Mouse (Mus musculus): ENCODE results near the gene Lhx2.
A peak's percentile ranks its signal among the peaks of the same experiment; 100 is the strongest.

Gene Lhx2

DNA sequence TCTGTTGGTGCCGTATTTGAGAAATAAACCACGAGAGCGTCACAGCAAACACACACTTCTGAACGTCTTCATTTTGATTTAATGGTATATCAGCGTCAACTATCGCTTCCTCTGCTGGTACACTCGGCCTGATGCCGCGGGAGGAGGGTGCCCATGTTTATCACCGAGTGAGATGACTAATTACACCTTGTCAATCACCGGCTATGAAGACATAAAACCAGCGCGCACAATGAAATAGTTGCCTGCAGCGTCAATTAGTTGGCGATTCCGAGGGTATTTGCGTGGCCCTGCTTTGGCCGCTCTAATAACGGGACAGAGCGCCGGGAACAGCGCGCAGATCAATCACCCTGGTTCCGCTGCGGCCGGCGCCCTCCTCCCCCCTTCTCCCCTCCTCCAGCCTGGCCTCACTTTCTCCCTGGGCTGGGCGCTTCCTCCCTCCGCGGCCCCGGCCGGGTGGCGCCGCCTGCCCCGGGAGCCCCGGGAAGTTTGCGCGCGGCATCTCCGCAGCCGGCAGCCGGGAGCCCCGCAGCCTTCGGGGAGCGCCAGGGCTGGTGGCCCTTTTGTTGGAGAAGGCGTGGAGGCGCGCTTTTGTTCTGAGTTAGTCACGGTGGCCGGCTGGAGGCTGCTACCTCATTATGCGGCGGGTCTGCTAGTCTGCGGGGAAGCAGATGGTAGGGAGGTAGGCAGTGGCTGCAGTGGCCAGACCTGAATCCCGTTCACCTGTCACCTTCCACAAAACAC lies 8.9 kb downstream of the Lhx2 start:
- no peak for DNase-seq

DNA sequence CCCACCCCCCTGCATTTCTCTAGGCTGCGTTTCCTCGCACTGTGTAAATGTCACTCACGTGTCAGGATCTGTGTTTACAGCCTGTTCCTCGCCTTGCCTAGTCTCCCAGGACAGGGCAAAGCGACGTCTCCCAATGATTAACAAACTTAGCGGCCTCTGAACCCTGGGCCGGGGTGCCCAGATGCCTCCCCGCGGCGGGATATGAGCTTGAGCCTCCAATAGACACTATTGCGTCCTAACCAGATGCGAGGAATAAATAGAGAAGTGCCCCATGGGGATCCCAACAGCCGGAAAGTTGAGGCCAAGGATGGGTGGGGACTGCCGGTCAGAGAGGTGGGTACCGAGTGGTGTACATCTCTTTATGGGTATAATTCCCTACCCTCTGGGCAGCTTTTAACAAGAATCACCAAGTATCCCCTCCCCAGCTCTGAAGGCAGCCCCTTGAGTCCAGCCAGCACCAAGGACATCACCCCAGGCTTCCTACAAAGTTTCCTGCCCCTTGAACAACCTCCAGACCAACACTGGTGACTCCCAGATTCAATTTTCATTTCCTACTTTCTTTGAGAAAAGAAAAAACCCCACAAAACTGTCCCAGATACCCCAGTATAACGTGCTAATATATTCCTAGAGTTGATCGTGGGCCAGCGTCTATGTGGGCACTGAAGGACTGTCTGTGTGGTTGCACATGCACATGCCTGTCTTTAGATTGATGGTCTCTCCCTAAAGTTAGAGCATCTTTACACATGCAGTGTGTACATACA lies 9.8 kb downstream of the Lhx2 start:
- no peak for DNase-seq

DNA sequence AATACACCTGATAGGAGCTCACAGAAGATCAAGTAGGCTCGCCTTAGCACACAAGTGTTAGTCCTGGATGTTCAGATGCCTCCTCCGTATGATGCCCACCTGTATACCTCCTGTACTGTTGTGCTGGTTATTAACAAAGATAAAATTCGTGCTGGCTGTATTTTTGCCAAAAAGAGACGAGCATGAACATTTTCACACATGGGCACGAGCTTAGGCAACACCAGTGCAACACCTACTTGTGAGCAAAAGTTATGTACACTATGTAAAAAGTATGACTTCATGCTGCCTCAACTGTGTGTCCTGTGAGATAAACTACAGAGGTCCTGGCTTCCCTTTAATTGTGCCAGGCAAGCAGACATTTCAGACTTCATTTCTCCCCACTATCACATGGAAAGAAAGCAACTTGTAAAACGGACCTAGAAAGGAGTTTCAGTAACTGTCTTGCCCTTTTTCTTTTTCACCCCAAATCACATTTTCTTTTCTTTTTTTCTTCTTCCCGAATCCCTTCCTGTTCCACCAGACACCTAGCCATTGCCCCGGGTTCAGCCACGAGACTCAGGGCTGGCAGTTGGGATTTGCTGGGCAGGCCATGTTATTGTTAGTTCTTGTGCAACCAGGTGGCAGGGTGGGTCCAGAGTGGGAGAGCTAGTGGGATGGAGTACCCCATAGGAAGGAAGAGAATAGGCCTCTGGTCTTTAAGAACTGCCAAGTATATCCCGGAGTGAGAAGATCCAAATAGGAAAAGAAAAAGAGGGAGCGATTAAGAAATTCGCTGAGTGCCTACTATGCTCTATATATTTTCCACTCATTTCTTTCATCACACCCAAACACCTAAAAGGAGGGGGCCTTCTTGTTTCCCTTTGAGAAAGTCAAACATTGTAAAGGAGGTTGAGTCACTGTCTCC lies 10.6 kb downstream of the Lhx2 start:
- no peak for DNase-seq

DNA sequence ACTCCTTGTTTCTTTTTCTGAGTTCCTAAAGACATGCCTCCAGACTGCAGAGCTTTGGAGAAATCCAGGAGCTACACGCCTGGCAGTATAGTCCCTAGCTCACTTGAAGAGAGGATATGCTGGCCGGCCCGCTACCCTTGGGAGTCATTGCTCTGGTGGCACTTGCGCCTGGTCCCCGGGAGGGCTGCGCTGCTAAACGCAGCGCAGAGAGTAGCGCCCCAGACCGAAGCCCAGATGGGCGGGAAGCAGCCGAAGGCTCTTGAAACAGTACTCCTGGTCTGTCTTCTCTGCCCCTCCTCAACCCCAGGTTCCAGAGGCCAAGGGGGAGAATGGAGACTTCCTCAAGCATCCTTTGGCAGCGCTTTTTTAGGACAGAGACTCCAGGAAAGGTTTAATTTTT lies 11.3 kb downstream of the Lhx2 start:
- peak; percentile 13 for DNase-seq

DNA sequence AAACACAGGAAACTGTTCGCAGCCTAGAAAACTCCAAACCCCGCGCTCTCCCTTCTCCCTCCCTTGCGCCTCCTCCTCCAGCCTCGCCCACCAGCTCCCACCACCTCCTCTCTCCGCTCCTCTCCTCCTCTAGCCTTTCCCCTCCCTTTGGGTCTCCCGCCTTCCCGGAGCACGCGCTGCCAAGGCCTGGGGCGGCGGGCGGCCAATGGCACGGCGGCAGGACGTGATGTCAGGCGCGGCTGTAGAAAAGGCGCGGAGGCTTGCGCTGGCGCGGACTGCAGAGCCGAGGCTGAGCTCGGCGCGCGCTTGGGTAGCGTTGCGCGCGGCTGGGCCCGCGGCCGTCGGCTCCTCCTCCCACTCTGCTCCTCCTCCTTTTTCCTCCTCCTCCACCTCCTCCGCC lies 11.7 kb downstream of the Lhx2 start:
- peak; percentile 79 for DNase-seq

DNA sequence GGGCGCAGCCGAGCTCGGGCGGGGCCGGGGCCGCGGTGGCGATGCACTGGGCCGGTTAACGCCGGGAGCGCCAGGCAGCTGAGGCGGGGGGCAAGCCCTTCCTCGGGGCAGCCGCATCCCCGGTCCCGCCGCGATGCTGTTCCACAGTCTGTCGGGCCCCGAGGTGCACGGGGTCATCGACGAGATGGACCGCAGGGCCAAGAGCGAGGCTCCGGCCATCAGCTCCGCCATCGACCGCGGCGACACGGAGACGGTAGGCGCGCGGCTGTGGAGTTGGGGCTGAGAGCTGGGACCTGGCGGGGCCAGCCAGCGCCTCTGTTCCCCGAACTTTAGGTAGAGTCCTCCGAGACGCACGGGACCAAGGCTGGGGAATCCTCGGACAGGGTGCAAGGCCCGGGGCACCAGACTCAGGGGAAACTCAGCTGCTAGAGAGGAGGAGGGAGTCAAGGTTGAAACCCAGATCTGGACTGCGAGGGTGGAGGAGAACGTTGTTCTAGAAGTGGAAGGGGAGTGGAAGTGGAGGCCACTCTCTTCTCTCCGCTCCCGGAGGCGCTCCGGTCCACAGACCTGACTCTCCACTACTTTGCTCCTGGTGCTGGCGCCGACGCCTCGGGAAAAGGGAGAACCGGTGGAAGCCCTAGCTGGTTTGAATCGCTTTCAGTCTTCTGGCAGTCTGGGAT lies 12.7 kb downstream of the Lhx2 start:
- DNase-seq: peak; percentile 15

DNA sequence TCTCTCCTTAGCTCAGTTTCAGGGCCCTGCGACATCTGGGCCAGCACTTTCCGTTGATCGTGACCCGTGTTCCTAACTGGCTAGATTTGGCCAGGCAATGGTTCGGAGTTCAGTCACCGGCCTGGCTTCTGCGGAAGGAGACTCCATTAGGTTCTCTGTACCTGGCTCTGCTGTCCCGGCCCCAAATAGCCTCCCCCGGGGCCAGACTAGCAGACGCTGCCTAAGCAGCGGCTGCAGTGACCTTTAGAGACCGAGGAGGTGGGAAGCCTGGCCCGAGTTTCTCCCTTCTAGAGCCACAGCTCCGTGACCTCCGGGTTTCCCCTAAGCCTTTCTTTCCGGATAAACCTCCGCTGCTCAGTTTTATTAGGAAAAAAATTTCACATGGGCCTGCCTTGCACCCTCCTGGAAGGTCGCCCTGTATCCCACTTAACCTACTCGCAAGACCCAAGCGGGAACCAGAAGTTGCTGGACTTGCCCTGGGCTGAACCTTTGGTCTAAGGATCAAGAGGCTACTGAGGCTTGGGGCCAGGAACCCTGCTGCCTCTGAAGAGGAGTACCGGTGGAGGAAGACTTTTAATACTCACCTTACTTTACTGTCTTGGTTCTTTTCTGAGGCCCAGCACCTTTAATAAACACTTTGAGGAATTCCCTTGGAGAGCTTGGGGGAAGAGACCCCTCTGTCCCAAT lies 13.4 kb downstream of the Lhx2 start:
- no peak for DNase-seq

DNA sequence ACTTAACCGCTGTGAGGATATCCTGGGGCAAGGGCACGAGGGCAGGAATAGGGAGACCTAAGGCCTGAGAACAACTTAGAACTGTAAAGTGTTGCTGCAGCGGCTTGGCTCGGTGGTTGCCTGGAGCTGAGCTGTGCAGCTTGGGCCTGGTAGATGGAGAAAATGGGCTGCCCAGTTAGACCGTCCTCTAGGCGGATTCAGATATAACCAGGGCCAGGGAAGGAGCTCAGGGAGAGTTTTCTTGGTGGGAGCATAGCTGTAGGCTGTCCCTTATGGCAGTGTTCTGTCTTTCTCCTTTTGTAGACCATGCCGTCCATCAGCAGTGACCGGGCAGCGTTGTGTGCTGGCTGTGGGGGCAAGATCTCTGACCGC lies 13.9 kb downstream of the Lhx2 start:
- DNase-seq: no peak

DNA sequence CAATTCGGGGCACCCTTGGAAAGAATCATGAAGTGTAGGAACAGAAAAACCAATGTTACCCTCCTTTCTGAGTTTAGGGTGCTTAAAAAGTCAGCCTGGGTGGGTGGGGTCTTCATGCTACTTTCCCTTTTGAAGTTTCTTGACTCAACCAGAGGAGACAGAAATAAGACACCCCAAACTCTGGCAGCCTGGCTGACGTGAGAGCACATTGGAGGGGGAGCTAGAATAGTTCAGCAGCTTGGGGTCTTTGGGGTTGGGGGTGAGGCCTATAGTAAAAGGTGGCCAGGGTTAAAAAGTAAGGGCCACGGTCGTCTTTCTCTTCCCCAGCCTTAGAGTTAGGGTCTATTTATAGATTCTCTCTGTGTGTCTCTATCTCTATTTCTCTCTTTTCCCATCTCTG lies 14.6 kb downstream of the Lhx2 start:
- DNase-seq: no peak

DNA sequence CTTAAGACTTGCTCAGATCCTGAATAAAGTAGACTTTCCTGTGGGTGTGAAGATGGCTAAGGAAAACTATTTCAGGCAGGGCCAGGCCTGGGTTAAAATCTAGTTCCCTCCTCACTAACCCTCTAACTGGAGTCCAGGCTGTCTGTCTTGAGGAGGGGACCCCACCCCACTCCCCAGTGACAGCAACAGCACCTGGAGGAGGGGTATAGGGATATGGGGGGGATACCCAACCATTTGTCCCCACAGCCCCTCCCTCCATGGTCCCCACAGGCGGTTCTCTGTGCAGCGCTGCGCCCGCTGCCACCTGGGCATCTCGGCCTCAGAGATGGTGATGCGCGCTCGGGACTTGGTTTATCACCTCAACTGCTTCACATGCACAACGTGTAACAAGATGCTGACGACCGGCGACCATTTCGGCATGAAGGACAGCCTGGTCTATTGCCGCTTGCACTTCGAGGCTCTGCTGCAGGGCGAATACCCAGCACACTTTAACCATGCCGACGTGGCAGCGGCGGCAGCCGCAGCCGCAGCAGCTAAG lies 15.2 kb downstream of the Lhx2 start:
- no peak for DNase-seq

DNA sequence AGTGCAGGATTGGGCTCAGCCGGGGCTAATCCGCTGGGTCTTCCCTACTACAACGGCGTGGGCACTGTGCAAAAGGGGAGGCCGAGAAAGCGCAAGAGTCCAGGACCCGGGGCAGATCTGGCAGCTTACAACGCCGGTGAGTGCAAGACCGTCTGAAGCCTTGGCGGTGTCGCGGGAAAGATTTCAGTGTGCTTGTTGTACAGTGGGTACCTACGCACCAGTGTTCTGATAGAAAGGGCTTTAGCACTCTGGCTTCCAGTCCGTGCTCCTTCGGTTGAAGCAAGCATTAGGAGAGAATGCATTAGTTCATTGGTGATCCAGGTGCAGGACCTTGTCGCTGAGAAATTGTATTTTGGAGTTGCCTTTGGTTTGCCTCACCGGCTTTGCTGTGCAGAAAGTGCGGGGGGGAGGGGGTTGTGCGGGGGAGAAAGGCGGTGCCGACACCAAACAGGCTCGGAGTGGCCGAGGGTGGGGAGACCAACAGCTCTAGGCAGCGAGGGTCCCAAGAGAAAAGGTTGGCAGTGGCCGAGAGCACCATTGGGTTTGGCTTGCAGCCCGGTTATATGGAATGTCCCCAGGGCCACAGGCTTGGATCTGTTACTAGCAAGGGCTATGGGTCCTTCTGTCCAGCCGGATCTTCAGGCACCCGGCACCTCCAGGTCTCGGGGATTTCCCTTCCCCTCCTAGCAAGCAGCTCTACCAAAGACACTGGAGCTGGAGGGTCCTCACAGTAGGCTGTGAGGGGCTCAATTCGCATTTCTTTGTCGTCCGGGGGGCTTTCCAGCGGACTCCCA lies 15.8 kb downstream of the Lhx2 start:
- DNase-seq: no peak

DNA sequence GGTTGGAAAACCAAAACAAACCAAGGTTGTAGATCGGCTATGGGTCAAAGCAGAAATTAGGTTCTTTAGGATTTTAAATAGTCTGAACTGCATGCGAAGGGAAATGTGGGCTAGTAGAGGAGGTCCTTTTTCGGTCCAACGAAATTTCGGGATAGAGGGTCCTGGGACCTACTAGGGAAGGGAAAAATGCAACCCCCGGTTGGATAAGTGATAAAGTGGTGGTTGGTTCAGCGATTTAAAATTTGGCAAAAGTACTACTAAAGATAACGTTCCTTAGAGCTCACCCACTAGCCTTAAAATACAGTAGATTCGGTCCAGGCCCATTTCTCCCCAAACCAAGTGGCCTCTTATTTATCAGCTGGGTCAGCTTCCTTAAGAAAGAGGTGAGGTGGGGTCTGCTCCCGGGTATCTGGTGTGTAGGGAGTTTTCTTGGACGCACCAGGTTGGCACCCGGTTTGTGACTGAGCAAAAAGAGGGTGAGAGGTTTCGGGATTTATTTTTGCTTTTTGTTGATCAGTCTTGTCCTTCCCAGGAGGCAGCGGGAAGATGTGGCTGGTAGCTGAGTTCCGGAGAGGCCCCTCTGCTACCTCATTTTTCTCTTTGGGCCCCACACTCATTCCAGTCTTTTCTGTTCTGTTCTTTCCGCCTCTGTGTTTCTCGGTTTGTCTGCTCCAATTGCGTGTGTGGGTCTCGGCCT lies 16.8 kb downstream of the Lhx2 start:
- no peak for DNase-seq

DNA sequence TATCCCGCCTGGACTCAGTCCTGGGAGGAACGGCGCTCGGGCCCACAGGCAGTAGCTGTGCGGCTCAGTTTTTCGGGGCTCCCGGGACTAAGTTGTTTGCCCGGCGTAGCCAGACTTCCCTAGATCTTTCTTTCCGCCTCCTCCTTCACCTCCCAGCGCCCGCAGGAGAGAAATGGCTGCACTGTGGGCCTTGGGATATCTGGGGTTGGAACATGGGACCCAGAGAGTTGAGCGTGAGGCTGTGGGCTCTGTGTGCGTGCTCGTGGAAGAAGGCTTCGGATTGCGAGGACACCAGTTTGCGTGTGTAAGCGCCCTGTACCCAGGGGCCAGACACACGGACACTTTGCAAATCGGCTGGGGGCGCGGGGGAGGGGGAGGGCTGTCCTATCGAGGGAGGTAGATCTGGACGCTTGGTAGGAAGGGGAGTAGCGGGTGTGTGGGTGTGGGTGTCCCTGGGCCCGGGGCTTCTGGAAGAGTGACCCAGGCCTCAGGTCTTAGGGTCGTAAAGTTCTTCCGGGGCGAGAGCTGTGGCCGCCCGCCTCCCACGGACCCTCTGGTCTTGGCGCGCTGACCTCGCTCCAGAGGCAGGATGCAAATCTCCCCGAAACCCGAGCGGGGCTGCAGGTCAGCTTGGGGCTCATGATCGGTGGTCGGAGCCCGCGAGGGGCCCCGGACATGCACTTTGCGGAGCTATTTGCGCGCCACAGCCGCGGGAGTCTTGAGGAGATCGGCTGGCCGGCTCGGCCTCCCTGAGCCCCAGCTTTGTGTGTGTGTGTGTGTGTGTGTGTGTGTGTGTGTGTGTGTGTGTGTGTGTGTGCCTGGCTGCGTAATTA lies 17.6 kb downstream of the Lhx2 start:
- no peak for DNase-seq

DNA sequence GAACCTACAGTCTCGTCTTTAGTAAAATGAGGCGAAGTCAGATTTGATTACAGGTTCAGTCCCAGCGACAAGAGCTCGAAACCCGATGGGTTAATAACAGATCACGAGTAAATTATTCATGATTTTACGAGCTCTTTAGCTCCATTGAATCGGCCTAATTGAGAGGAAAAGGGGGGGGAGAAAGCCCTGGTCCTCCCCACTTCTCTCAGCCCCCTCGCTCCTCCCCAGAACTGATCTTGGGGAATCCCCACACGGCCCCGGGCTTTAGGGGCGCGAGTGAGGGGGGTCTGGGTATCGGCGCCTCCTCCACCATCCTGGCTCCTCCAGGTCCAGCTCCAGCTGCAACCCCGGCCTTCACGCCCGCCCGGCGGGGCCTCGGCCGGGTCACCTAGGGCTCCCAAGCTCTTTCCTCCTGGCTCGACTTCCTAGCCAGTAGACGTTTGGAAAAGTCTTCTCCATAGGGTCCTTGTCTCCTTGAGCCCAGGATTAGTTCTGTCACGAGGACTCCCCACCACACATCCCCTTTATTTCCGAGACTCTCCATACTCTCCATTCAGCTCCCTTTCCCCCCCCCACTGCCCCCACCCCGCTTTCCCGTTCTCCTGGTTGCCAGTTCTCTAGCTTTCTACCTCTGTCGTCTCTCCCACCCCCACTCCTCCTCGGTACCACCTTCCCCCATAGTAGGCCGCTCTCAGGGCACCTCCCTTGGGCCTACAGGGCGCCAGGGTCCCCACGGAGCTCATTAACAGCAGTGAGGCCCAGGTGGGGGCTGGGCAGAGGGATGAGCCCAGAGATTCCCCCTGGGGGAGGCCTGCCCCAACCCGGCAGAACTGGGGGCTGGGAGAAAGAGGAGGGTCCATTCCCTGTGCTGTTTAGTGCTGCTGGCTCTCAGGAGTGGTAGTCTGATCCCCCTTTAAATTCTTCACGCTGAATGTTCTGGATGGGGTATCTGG lies 18.5 kb downstream of the Lhx2 start:
- DNase-seq: no peak

DNA sequence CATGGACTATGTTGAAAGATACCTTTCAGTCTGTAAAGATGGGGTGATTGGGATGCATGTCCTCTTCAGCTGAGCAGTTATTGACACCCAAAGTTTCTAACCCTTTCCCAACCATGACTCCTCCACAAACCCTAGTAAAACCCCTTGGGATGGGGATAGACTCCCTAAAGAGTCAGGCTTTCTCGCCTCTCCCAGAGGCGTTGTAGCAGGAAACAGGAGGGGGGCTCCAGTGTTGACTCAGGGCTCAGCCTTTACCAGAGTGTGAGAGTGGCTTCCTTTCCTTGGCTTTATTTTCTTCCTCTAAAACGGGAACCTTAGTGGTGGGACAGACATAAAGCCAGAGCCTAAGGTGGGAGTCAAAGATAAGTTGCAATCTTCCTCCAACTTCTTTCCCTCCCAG lies 19.5 kb downstream of the Lhx2 start:
- DNase-seq: no peak

DNA sequence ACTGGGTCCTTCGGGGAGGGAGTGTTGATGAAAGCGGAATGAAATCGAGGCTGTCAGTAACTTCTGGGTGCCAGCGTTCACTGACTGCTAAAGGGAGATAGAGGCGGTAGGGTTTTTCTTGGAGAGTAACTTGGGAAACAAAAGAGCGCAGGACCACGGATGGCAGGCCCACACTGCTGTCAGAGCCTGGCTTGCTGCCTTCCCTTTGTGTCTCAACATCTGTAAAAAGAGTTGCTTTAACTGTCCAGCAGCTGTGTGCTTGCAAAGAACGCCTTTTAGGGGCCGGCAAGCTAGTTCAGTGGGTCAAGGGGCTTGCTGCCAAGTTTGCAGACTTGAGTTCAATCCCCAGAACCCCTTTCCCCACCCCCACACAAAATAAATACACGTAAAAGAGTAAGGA lies 20.1 kb downstream of the Lhx2 start:
- no peak for DNase-seq

DNA sequence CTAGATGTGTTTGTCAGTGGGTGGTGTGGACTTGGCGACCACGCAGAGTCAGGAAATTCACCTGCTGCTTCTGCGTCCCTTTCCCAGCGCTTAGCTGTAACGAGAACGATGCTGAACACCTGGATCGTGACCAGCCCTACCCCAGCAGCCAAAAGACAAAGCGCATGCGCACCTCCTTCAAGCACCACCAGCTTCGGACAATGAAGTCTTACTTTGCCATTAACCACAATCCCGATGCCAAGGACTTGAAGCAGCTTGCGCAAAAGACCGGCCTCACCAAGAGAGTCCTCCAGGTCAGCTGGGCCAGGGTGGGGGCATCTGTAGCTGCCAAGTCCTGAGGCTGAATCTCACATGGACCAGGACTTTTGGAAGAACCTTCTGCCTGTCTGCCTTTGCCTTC lies 20.7 kb downstream of the Lhx2 start:
- DNase-seq: no peak

DNA sequence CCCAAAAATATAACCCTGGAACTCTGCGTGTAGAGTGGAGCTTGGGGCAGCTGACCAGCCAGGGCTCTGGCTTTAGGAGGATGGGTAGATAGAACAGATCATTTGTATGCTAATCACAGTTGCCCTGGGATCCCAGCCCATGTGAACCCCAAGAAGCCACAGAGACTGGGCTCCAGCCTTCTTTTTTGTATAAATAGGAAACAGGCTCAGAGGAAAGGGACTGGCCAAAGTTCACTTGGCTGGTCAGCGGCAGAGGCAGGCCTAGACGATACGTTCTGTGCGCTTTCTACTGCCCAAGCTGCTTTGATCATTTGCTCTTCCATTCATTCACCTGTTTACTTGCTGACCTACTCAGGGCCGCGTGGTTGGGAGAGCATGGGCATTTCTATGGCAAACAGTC lies 27.1 kb downstream of the Lhx2 start:
- no peak for DNase-seq

DNA sequence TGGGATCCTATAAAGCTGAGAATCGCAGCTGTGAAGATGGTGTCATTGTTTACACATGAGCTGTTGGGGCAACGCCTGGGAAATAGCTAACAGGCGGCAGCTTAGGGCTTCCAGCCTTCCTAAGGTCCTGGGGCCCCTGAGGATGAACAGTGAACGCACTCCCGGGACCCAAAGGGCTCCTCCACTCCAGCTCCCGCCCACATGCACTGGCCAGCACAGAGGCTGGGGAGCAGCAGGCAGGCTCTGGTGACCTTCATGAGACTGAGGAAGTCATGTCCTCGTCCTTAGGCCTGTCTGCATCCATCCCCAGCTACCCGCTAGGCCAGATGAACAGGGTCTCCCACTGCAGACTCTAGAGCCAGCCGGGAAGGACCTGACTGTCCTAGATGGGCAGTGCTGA lies 27.9 kb downstream of the Lhx2 start:
- DNase-seq: no peak

Measured in thymus, postnatal 14 days (tissue).